Mouse (Mus musculus) monocyte, adult 59 days (primary cell): Measurements from ENCODE around the gene Prcp. TPM values are rescaled to one million over a fixed set of nuclear protein-coding genes. Genes with fewer than 3 reads are reported as not detected.

Experiments used
- total RNA-seq, 2 experiments: library from RNA; stranded (reverse); gene quantifications; one replicate each; pipeline ENCODE4 v1.2.4; 2023

Prcp gene
- 100 to 1,000 TPM; 168 to 172 TPM for total RNA-seq

DNA sequence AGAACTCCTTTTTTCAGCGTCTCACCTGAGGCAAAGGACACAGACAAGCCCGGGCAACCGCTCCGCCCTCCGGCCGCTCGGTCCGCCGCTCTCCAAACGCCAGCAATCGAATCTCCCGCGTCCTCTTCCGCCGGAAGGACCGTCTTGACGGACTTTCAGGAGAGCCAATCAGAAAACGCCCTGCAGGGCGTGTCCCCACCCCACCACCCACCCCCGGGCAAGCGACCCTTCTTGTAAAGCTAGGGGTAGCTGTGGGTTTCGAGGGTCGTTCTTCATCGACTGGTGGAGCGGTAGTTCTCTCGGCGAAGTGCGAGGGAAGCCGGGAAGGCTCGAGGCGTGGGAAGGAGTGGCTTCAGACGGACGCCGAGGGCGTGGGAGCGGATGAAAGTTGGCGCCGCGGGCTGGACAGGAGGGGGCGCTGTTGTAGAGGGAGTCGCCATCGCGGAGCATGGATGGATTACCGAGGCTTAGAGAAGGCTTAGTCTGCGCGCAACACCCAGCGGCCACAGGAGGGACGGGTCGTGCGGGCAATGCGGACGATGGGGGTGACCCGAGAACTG lies at the start of gene Prcp, which contains the start of gene Ddias:
Gene Prcp, plus strand, starts transcription at position 355 of the 560 bp plus-strand sequence.
Gene Ddias, minus strand, starts transcription at position 132 of the 560 bp plus-strand sequence.

Other genes with a start within 250 kb of the Prcp start
- under 1 TPM; 0.43 to 0.50 TPM for gene Ankrd42, start 237.3 kb upstream of the Prcp start, total RNA-seq
- 100 to 1,000 TPM; 227 to 230 TPM for gene Pcf11, start 204.5 kb upstream of the Prcp start, total RNA-seq
- under 1 TPM; 0.12 to 0.71 TPM for gene Rab30, start 132.9 kb upstream of the Prcp start, total RNA-seq
- 1 to 10 TPM in 1 of 2 experiments, under 1 TPM in 1; 0.64 to 1.3 TPM for gene Ddias, start 223 bp upstream of the Prcp start, total RNA-seq
- gene Fam181b, start 205.4 kb downstream of the Prcp start, total RNA-seq: not detected